Mouse (Mus musculus): ENCODE data around the gene Olfr638. TPM values are rescaled to one million over a fixed set of nuclear protein-coding genes. Genes with fewer than 3 reads are reported as not detected.

The Olfr638 gene
- polyA plus RNA-seq, 1 experiment from 2014 or later: not detected

Other genes starting within 250 kb of the Olfr638 start
- not detected in 2 replicates for gene Olfr630, start 241.4 kb upstream of the Olfr638 start, polyA plus RNA-seq (2015; fragmentation: Nextera tagmentation; extraction: Ambion mirVana)
- not detected in 2 replicates for gene Olfr69, start 227.2 kb upstream of the Olfr638 start, polyA plus RNA-seq (2015; fragmentation: Nextera tagmentation; extraction: Ambion mirVana)
- gene Olfr68, start 219.0 kb upstream of the Olfr638 start, polyA plus RNA-seq (2015; fragmentation: Nextera tagmentation; extraction: Ambion mirVana): not detected in 2 replicates
- gene Olfr67, start 206.9 kb upstream of the Olfr638 start, polyA plus RNA-seq (2015; fragmentation: Nextera tagmentation; extraction: Ambion mirVana): not detected in 2 replicates
- 1,029 and 1,038 TPM in 2 replicates for gene Hbb-bt, start 184.8 kb upstream of the Olfr638 start, polyA plus RNA-seq (2015; fragmentation: Nextera tagmentation; extraction: Ambion mirVana)
- gene Hbb-bs, start 170.7 kb upstream of the Olfr638 start, polyA plus RNA-seq (2015; fragmentation: Nextera tagmentation; extraction: Ambion mirVana): 1,894 and 2,140 TPM in 2 replicates
- gene Hbb-bh2, start 158.2 kb upstream of the Olfr638 start, polyA plus RNA-seq (2015; fragmentation: Nextera tagmentation; extraction: Ambion mirVana): not detected in 2 replicates
- 31.8 and 57.0 TPM in 2 replicates for gene Hbb-bh1, start 155.6 kb upstream of the Olfr638 start, polyA plus RNA-seq (2015; fragmentation: Nextera tagmentation; extraction: Ambion mirVana)
- gene Hbb-y, start 145.5 kb upstream of the Olfr638 start, polyA plus RNA-seq (2015; fragmentation: Nextera tagmentation; extraction: Ambion mirVana): 3,874 and 4,036 TPM in 2 replicates
- gene Olfr66, start 112.5 kb upstream of the Olfr638 start, polyA plus RNA-seq (2015; fragmentation: Nextera tagmentation; extraction: Ambion mirVana): not detected in 2 replicates
- gene Olfr64, start 104.3 kb upstream of the Olfr638 start, polyA plus RNA-seq (2015; fragmentation: Nextera tagmentation; extraction: Ambion mirVana): not detected in 2 replicates
- not detected in 2 replicates for gene Olfr65, start 95.3 kb upstream of the Olfr638 start, polyA plus RNA-seq (2015; fragmentation: Nextera tagmentation; extraction: Ambion mirVana)
- not detected in 2 replicates for gene Olfr631, start 69.9 kb upstream of the Olfr638 start, polyA plus RNA-seq (2015; fragmentation: Nextera tagmentation; extraction: Ambion mirVana)
- gene Olfr632, start 64.4 kb upstream of the Olfr638 start, polyA plus RNA-seq (2015; fragmentation: Nextera tagmentation; extraction: Ambion mirVana): 0.08 TPM in 1 of 2 replicates, not detected in the other
- not detected in 2 replicates for gene Olfr633, start 54.3 kb upstream of the Olfr638 start, polyA plus RNA-seq (2015; fragmentation: Nextera tagmentation; extraction: Ambion mirVana)
- gene Olfr635, start 27.6 kb upstream of the Olfr638 start, polyA plus RNA-seq (2015; fragmentation: Nextera tagmentation; extraction: Ambion mirVana): not detected in 2 replicates
- gene Olfr639, start 18.6 kb downstream of the Olfr638 start, polyA plus RNA-seq (2015; fragmentation: Nextera tagmentation; extraction: Ambion mirVana): not detected in 2 replicates
- not detected in 2 replicates for gene Olfr640, start 26.8 kb downstream of the Olfr638 start, polyA plus RNA-seq (2015; fragmentation: Nextera tagmentation; extraction: Ambion mirVana)
- gene Olfr641, start 36.7 kb downstream of the Olfr638 start, polyA plus RNA-seq (2015; fragmentation: Nextera tagmentation; extraction: Ambion mirVana): not detected in 2 replicates
- not detected in 2 replicates for gene Olfr642, start 53.9 kb downstream of the Olfr638 start, polyA plus RNA-seq (2015; fragmentation: Nextera tagmentation; extraction: Ambion mirVana)
- not detected in 2 replicates for gene 4930516K23Rik, start 62.7 kb downstream of the Olfr638 start, polyA plus RNA-seq (2015; fragmentation: Nextera tagmentation; extraction: Ambion mirVana)
- not detected in 2 replicates for gene Olfr644, start 73.1 kb downstream of the Olfr638 start, polyA plus RNA-seq (2015; fragmentation: Nextera tagmentation; extraction: Ambion mirVana)
- not detected in 2 replicates for gene Olfr645, start 86.7 kb downstream of the Olfr638 start, polyA plus RNA-seq (2015; fragmentation: Nextera tagmentation; extraction: Ambion mirVana)
- not detected in 2 replicates for gene Olfr646, start 106.1 kb downstream of the Olfr638 start, polyA plus RNA-seq (2015; fragmentation: Nextera tagmentation; extraction: Ambion mirVana)
- not detected in 2 replicates for gene Ubqln5, start 131.1 kb downstream of the Olfr638 start, polyA plus RNA-seq (2015; fragmentation: Nextera tagmentation; extraction: Ambion mirVana)
- gene Olfr643, start 138.7 kb downstream of the Olfr638 start, polyA plus RNA-seq (2015; fragmentation: Nextera tagmentation; extraction: Ambion mirVana): not detected in 2 replicates
- gene Ubqln3, start 144.5 kb downstream of the Olfr638 start, polyA plus RNA-seq (2015; fragmentation: Nextera tagmentation; extraction: Ambion mirVana): not detected in 2 replicates
- not detected in 2 replicates for gene Ubqlnl, start 151.8 kb downstream of the Olfr638 start, polyA plus RNA-seq (2015; fragmentation: Nextera tagmentation; extraction: Ambion mirVana)
- not detected in 2 replicates for gene Olfm5, start 166.1 kb downstream of the Olfr638 start, polyA plus RNA-seq (2015; fragmentation: Nextera tagmentation; extraction: Ambion mirVana)
- gene Olfr648, start 184.6 kb downstream of the Olfr638 start, polyA plus RNA-seq (2015; fragmentation: Nextera tagmentation; extraction: Ambion mirVana): 0.23 and 0.25 TPM in 2 replicates
- gene Olfr649, start 197.2 kb downstream of the Olfr638 start, polyA plus RNA-seq (2015; fragmentation: Nextera tagmentation; extraction: Ambion mirVana): not detected in 2 replicates
- gene Trim6, start 220.0 kb downstream of the Olfr638 start, polyA plus RNA-seq (2015; fragmentation: Nextera tagmentation; extraction: Ambion mirVana): 0.47 and 0.83 TPM in 2 replicates
- gene Trim34a, start 245.7 kb downstream of the Olfr638 start, polyA plus RNA-seq (2015; fragmentation: Nextera tagmentation; extraction: Ambion mirVana): 0.84 TPM in 2 replicates

All from neural tube, embryonic 13.5 days (tissue).